Mouse (Mus musculus) olfactory bulb, adult 2 months (tissue): ENCODE measurements around the gene Irf4. TPM values are rescaled to one million over a fixed set of nuclear protein-coding genes. Genes with fewer than 3 reads are reported as not detected.

Experiments
- H3K27ac ChIP-seq: fragments of 200-500 bp; 2 replicates; pipeline ENCODE4 v1.5.1; 2012; ENCODE audit warnings: low read depth, low read length; ENCODE audit not compliant: insufficient read depth
- H3K4me1 ChIP-seq: fragments of 200-500 bp; 2 replicates; pipeline ENCODE4 v1.6.1; 2012; ENCODE audit warnings: low read length; ENCODE audit not compliant: control insufficient read depth, insufficient read depth
- H3K4me3 ChIP-seq: fragments of 200-500 bp; 2 replicates; pipeline ENCODE4 v1.5.1; 2012; ENCODE audit warnings: mild to moderate bottlenecking, low read depth, low read length, moderate library complexity; ENCODE audit not compliant: insufficient read depth
- CTCF ChIP-seq: fragments of 200-500 bp; IDR thresholded peaks from 2 replicates; pipeline ENCODE4 v1.5.1; 2012; ENCODE audit warnings: low read depth, mild to moderate bottlenecking, low read length, moderate library complexity; ENCODE audit not compliant: insufficient read depth
- POLR2A ChIP-seq: fragments of 200-500 bp; IDR thresholded peaks from 2 replicates; pipeline ENCODE4 v1.6.1; 2012; ENCODE audit warnings: mild to moderate bottlenecking, low read depth, low read length, moderate library complexity; ENCODE audit not compliant: insufficient read depth
- WGBS: fragments of 180-500 bp; shearing (Covaris S2); methylation state at CpG from one replicate; pipeline ENCODE4 v1.1.7; 2018; 5-methylcytosine and 5-hydroxymethylcytosine counted together
- polyA plus RNA-seq: library from polyadenylated mRNA; stranded (reverse); fragments of >200 nt; gene quantifications from 2 replicates; pipeline ENCODE4 v1.2.4, GENCODE M21; 2012; ENCODE audit warnings: low replicate concordance; ENCODE audit not compliant: missing spikeins, insufficient read depth, insufficient read length

Gene Irf4
- polyA plus RNA-seq, 1 experiment = not detected

DNA sequence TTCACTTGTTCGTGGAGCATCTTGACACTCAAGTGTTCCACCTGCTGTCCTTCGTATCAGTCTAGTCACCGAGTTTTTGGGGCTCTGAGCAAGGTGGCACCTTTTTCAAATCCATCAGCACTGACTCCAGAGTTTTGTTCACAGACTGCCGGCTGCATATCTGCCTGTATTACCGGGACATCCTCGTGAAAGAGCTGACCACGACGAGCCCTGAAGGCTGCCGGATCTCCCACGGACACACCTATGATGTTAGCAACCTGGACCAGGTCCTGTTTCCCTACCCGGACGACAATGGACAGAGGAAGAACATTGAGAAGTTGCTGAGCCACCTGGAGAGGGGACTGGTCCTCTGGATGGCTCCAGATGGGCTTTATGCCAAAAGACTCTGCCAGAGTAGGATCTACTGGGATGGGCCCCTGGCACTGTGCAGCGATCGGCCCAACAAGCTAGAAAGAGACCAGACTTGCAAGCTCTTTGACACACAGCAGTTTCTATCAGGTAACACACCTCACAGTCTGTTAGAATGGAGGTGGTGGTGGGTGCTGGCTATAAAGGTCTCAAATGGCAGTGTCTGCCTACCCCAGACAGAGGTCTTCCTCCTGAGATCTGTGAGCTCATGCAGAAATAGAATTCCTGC, 8.4 kb downstream of the Irf4 start:
- H3K4me1 ChIP-seq = no peaks in the 10 kb centered on the region
- 88% methylated on average over 14 of the region's 14 CpGs for WGBS

DNA sequence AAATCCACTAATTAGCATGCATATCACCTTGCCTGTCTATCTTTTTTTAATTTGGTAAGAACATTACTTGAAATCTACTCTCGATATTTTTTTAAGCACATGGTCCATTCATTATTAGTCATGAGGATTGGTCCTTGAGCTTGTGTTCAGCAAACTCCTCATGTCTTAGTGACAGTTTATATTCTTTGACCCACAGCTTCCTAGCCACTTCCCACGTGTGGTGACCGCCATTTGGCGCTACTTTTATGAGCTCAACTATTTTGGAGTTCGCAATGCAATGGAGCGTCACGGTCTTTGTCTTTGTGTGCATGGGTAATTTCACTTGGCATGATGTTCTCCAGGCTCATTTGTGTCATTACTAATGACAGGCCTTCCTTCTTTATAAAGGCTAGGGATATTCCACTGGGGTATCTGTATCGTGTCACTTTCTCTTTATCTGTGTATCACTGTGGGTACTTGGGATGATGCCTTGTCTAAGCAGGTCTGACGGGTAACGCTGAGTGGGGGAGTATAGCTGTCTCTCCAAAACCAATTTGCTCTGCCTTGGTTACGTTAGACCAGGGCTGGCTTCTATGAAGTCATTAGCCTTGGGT, 9.9 kb downstream of the Irf4 start:
- Histone ChIP-seq H3K4me3 (no peak overlapping the region), H3K4me1 (no peaks in the 10 kb centered on the region), H3K27ac (no peak overlapping the region)
- TF ChIP-seq POLR2A = no peak
- TF ChIP-seq CTCF = no peak
- 62% methylated on average over 11 of the region's 11 CpGs for WGBS

More for the DNA sequence above, 8.4 kb downstream of the Irf4 start:
- Histone ChIP-seq H3K4me3 (no peak overlapping the region), H3K27ac (no peak overlapping the region)
- TF ChIP-seq POLR2A = no peak
- no peak for TF ChIP-seq CTCF

DNA sequence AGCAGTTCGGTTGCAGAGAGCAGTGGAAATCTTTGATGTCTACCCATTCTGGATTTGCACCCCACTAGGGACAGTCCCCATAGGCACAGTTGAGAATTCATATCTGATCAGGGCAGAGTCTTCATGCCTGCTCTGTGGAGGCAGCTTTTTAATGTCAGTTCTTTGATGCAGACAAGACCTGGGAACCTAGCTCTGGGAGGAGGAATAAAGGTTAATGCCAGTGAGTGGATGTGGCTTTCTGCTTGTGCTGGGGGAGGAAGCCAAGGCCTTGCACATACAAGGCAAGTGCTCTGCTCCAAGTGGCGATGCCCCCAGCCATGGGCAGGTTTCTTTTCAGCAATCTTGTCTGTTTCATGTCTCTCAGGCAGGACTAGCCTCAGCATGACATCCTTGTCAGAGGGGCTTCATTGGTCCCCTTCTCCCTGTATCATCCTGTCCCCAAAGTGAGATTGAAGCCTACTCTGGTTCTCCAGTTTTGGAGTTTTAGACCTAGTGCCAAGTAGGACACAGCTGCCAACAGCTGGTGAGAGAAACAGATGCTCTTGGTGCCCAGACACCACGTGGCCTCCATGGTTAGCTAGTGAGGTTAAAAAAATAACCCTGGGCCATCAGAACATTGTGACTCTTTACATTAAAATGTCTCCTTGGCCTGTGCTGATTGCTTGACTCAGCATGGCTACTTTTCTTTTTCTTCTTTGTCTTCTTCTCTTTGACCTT, 11.5 kb downstream of the Irf4 start:
- WGBS = 89% methylated on average over 3 of the region's 3 CpGs

DNA sequence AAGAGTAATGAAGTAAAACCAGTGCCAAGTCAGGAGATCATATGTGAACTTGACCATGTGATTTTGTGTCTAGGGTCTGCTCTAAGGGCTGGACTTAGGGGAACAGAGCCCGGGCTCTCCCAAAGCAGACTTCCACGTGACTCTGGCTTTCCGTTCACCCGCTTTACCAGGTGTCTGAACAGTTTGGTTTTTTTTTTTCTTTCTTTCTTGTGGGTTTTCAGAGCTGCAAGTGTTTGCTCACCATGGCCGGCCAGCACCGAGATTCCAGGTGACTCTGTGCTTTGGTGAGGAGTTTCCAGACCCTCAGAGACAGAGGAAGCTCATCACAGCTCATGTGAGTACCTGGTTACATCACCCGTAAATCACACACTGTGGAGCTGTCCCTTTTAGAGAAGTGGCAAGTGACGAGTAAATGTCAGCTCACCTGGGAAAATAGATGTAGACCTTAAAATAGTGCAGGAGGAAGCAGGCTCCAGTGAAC, 12.2 kb downstream of the Irf4 start:
- Histone ChIP-seq H3K4me3 (no peak overlapping the region), H3K4me1 (no peaks in the 10 kb centered on the region), H3K27ac (no peak overlapping the region)
- WGBS = 91% methylated on average over 8 of the region's 8 CpGs
- no peak for TF ChIP-seq POLR2A
- no peak for TF ChIP-seq CTCF

More for the DNA sequence above, 11.5 kb downstream of the Irf4 start:
- TF ChIP-seq CTCF = no peak
- TF ChIP-seq POLR2A = no peak
- Histone ChIP-seq H3K27ac (no peak overlapping the region), H3K4me3 (no peak overlapping the region), H3K4me1 (no peaks in the 10 kb centered on the region)

DNA sequence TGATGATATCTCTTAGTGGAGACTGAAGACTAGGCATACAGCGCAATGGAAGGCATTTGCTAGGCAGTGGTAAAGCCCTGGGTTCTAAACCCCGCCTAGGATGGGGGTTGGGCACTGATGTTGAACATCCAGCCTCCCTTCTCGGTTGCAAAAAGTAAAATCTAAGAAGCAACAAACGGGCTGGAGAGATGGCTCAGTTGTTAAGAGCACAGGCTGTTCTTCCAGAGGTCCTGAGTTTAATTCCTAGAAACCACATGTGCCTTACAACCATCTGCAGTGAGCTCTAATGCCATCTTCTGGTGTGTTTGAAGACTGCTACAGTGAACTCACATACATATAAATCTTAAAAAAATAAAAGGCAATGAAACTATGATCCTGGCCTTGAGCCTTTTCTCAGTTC, 13.2 kb downstream of the Irf4 start:
- H3K4me1 ChIP-seq = no peaks in the 10 kb centered on the region
- TF ChIP-seq POLR2A = no peak
- TF ChIP-seq CTCF = no peak
- no peak overlapping the region for H3K4me3 ChIP-seq
- no peak overlapping the region for H3K27ac ChIP-seq
- 90% methylated on average over 4 of the region's 4 CpGs for WGBS

DNA sequence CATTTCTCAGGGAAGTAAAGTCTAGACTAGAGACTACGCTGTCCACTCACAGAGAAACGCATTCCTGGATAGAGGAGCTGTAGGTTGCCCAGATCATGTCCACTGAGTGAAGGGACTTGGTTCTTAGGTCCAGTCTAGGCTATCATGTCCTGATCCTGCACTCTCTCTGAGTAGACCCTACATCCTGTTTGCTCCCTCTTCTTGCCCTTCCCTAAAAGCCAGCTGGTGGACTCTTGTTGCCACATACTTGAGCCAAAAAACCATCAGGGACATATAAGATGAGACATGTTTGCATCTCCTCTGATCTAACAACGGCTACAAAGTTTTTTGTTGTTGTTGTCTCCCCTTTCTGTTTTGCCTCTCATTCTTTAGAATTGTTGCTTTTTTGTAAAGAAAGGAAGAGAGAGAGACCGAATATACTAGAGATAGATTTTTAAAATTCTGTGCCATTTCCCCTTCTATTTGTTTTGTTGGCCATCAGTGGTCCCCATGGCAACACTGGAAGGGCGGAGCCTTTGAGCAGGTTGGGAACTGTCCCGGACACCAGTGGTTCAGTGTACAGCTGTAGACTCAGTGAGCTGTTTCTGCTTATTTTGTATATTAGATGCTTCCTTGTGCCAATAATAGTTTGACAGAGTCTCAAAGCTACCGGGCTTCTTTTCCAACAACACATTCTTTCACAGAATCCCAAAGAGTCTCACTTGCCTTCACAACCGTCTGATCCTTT, 15.2 kb downstream of the Irf4 start:
- no peak overlapping the region for H3K4me3 ChIP-seq
- TF ChIP-seq POLR2A (no peak), CTCF (no peak)
- 81% methylated on average over 8 of the region's 8 CpGs for WGBS
- no peak overlapping the region for H3K27ac ChIP-seq
- H3K4me1 ChIP-seq = no peaks in the 10 kb centered on the region

DNA sequence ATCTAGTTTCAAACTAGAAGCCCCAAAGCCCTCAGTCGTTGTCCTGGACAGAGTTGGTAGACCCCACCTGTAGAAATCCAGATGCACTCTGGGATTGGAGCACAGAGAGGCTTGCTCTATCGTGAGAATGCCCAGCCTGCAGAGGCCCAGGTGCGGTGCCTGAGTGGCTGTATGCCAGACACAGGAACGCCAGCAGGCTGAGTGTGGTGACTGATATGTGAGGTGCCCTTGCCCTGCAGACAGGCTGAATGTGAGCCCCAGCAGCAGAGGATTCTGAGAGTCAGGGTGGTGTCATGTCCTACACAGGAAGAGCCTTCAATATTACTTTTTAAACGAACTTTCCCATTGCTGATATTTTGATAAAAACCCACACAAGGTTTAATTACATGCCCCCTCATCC, 16.9 kb downstream of the Irf4 start:
- 85% methylated on average over 5 of the region's 5 CpGs for WGBS
- TF ChIP-seq POLR2A = no peak
- TF ChIP-seq CTCF = no peak
- H3K4me3 ChIP-seq = no peak overlapping the region
- no peaks in the 10 kb centered on the region for H3K4me1 ChIP-seq
- H3K27ac ChIP-seq = no peak overlapping the region

DNA sequence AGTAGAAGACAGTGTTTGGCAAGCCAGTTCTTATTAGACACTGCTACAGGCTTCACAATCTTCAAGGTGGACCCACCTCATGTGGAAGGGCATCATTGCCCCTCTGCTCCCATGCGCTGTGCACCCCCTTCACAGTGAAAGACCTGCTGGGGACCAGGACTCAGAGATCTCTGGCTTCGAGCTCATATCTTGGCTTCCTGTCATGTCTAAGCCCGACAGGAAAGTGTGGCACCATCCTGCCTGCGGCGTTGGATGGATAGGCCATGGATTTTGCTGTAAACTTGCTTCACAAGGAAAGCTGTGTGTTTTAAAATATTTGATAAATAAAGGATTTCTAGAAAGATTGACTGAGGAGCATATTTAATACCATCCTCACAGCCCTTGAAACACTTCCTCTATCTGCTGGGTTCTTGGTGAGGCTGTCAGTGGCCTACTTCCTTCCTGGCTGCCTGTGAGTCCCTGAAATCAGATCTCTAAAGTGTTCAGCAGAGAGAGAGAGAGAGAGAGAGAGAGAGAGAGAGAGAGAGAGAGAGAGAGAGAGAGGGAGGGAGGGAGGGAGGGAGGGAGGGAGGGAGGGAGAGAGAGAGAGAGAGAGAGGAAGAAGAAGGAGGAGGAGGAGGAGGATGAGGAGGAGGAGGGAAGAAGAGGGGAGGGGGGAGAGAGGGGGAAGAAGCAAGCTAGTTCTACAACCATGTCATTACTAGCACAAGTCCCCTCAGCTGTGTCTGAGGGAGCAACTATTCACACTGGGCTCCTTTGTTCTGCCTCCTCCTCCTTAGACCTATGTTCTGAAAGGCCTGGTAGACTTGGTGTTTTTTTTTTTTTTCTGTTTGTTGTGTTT, 17.8 kb downstream of the Irf4 start:
- Histone ChIP-seq H3K4me1 (no peaks in the 10 kb centered on the region), H3K27ac (no peak overlapping the region), H3K4me3 (no peak overlapping the region)
- 93% methylated on average over 5 of the region's 5 CpGs for WGBS
- TF ChIP-seq POLR2A (no peak), CTCF (no peak)
